Mouse (Mus musculus) stomach, postnatal 0 days (tissue): Measurements from ENCODE around the gene Pnpla7.

Experiments used
- CTCF ChIP-seq: IDR thresholded peaks from 2 replicates; pipeline ENCODE4 v1.5.1; 2016; ENCODE audit warnings: antibody characterized with exemption, low read depth, mild to moderate bottlenecking, moderate library complexity
- EP300 ChIP-seq: optimal IDR thresholded peaks from 2 replicates; pipeline ENCODE3; 2016; ENCODE audit warnings: antibody characterized with exemption

- TF ChIP-seq CTCF (peak; percentile 76), EP300 (no peak)
Observed at GRCm38 (mm10) chr2:24960910-24961309, 14.9 kb upstream of the Pnpla7 start.
